Mouse (Mus musculus) cerebellum, postnatal 4 days (tissue): ENCODE results near the gene Sorcs1.

ENCODE experiments used
- DNase-seq, 2 experiments: peaks; one replicate each; pipeline ENCODE4 v3.0.0; 2022; ENCODE audit warnings: low spot score in 2 of 2, mixed read lengths in 1 of 2

Sorcs1 gene

GRCm38 (mm10) chr19:50422928-50423327, 255.5 kb downstream of the Sorcs1 start:
- no peak for DNase-seq

- no peak for DNase-seq
These were observed 259.3 kb downstream of the Sorcs1 start for GRCm38 (mm10) chr19:50418962-50419720.

DNA sequence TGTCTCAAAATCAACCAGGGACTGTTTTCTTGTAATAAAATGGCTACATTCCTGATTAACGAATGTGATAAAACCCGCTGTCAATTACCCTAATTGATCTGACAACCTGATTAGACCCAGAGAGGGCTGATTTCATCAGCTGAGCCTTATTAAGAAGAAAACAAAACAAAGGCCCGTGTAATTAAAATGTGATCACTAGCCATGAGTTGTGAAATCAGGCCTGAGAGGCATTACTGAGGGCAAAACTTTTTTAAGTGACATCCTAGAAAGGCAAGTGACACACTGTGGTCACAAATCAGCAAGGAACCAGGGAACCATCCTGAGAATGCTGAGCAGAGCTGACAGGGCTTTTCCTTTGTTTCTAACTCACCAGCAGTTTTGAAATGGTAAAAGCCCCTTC, 267.9 kb downstream of the Sorcs1 start:
- DNase-seq: no peak

GRCm38 (mm10) chr19:50398341-50398740, 280.1 kb downstream of the Sorcs1 start:
- peak in 1 of 2 experiments; percentile 39 for DNase-seq

- DNase-seq: peak in 1 of 2 experiments; percentile 37
These were observed 282.7 kb downstream of the Sorcs1 start for GRCm38 (mm10) chr19:50395731-50396130.

DNA sequence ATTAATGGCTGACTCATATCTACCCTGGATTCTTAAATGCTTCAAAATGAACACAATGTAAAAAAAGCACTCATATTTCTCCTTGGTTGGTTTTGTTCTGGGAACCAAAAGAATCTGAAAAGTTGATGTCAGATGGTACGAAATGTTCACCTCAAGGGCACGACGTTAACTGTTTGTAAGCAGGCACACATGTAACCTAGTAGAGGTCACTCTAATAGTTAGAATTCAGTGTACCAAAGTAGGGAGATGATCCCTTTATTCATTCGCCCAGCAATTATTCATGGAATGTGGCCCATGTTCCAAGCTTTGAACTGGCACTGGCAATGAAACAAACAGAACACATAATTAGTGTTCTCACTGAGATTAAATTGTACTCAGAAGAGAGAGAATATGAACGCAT, 284.3 kb downstream of the Sorcs1 start:
- DNase-seq: no peak

- DNase-seq: no peak
These were observed 288.4 kb downstream of the Sorcs1 start for GRCm38 (mm10) chr19:50389925-50390552.

DNA sequence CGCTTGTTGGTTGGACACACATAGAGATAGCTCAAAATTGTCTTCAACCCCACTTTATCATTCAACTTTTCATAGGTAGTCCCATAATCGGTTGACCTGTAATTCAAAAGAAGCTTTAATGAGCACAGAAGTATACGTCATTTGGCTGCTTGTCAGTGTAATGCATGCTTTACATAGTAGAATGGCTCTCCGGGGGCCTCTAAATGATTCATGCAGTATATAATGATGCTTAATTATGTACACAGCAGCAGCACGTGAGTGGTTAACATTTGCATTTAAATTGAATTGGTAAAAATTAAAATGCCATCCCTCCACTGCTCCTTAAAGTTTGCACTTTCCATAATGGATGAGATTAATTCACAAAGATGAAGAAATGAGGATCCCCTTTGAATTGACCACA, 299.5 kb downstream of the Sorcs1 start:
- DNase-seq: no peak

- DNase-seq: peak in 1 of 2 experiments; percentile 11
These were observed 303.7 kb downstream of the Sorcs1 start for GRCm38 (mm10) chr19:50374751-50375150.

- DNase-seq: no peak
These were observed 312.0 kb downstream of the Sorcs1 start for GRCm38 (mm10) chr19:50366446-50366845.

- no peak for DNase-seq
These were observed 315.6 kb downstream of the Sorcs1 start for GRCm38 (mm10) chr19:50362655-50363500.

- DNase-seq: no peak
These were observed 319.9 kb downstream of the Sorcs1 start for GRCm38 (mm10) chr19:50358561-50358960.

- DNase-seq: no peak
These were observed 339.2 kb downstream of the Sorcs1 start for GRCm38 (mm10) chr19:50339211-50339610.

DNA sequence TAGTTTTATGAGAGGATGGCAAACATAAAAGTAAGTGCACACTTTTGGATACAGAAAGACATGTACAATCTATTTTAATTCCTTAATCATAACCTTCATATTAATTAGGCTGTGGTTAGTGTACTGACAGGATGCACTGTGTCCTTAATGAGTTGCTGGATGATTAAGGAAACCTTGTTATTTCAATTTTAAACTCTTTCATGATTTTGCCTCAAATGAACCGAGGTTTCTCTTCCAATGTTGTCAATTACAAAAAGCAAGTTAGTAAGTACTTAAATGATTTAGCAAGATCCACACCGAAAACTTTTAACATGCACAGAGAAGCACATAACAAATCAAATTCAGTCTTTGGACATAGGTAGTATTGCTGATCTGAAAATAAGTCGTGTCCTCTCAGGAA, 341.7 kb downstream of the Sorcs1 start:
- no peak for DNase-seq

- no peak for DNase-seq
These were observed 347.3 kb downstream of the Sorcs1 start for GRCm38 (mm10) chr19:50331136-50331535.

DNA sequence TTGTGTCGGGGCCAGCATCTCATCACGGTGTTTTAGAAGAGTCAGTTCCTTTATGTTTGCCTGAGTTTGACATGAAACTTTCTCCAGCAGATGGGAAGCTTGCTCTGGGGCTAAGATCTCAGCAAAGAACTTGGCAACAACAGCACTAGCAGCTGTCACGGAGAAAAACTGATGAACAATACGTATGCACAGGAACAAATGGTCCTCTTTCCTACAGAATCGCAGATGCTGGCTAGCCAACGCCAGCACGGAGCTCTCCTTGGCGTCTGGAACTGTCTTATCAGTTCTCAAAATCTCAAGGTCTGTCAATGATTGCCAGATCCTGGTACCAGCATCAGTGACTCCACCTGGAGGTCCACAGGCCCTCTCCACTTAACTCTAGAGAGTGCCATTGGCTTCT, 350.6 kb downstream of the Sorcs1 start:
- DNase-seq: peak in 1 of 2 experiments; percentile 13

GRCm38 (mm10) chr19:50326151-50326550, 352.3 kb downstream of the Sorcs1 start:
- DNase-seq: no peak

GRCm38 (mm10) chr19:50325686-50326085, 352.8 kb downstream of the Sorcs1 start:
- peak in 1 of 2 experiments; percentile 4 for DNase-seq

DNA sequence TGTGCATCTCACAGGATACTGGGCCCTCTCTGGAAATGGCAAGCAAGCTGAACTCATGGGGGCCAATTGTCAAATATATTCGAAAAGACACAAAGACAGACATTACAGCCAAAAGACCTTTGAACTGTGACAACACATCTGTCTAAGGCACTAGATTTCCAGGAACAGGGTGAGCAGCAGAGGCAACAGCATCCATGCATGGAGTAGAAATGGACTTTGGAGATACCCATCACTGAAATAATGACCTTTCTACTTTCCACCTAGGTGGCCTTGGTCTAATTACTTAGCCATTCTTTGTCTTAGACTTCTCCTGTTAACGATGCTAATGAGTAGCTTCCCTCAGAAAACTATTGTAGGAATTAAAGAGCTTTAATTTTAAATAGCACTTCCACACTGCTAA, 371.4 kb downstream of the Sorcs1 start:
- DNase-seq: no peak

GRCm38 (mm10) chr19:50294205-50294604, 384.2 kb downstream of the Sorcs1 start:
- no peak for DNase-seq

DNA sequence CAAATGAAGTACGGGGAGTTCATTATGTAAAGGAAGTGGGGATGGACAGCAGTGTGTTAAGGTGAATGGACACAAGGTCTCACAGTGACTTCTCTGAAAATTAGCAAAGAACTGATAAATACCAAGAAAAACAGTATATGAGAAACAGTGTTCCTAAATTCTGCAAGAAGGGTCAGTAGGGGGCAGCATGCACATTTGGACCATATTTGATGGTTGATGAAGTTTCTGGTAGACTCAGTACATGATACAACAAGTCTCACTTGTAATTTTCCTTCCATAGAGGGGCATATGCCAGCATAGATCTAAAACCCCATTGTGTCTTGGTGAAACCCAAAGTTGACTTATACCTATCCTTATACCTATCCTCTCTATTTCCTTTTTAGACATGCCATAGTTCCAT, 414.0 kb downstream of the Sorcs1 start:
- peak in 1 of 2 experiments; percentile 46 for DNase-seq

- peak; percentile 33 to 65 for DNase-seq
These were observed 419.6 kb downstream of the Sorcs1 start for GRCm38 (mm10) chr19:50258718-50259413.
